Mouse (Mus musculus): ENCODE measurements around the gene Tbck. TPM values are rescaled to one million over a fixed set of nuclear protein-coding genes. Genes with fewer than 3 reads are reported as not detected.

Tbck gene
- polyA plus RNA-seq, 1 experiment: 3.3 TPM

DNA sequence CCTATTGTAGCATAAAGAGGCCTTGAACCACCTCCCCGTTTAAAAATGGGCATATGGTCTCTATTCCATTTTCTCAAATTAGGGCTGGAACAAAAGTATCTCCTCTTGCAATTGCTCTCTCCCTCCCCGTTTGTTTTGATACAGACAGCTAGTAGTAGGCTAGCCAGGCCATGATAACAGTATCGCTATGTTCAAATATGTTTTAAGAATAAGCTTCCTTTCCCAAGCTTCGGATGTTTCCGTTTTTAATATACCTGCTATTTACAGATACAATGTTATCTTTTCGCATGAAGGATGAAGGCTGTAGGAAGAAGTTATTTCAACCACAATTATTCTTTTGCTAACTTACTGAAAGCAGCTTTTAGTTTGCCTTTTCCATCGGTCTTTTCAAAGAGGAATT is 34.6 kb upstream of the Tbck start:
- no peaks in the 10 kb centered on the region for H3K79me2 ChIP-seq (ENCODE audit: control insufficient read depth, insufficient read depth)
- no peak overlapping the region for H3K4me3 ChIP-seq
- no peak overlapping the region for H3ac ChIP-seq (ENCODE audit: control insufficient read depth, insufficient read length)
- H3K4me2 ChIP-seq (ENCODE audit: low read depth): no peak overlapping the region
- TF ChIP-seq CEBPB (IDR thresholded peaks at IDR 0.05; ENCODE audit: insufficient read depth, poor library complexity, severe bottlenecking): no peak
- TF ChIP-seq MAX (IDR thresholded peaks at IDR 0.05; ENCODE audit: low read depth): no peak
- H3K36me3 ChIP-seq (ENCODE audit: control insufficient read depth, insufficient read depth): no peaks in the 10 kb centered on the region
- H3K27me3 ChIP-seq (ENCODE audit: control insufficient read depth, insufficient read depth, insufficient read length): no peaks in the 10 kb centered on the region

DNA sequence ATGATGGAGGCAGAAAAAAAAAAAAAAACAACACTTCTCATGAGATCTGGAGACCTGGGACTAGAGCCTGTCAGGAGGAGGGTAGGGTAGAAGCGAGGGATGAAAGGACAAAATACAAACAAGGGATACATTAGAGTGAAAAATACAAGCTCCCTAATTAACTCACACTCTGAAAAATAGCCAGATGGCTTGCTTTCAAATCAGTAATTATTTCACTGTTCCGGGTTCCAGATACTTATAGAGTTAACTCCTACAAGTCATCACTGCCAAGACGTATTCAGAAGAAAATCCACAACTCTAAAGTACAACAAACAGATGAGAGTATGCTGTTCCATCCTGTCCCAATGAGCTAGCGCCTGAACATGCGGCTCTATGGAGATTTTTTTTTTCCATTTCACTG is 33.8 kb upstream of the Tbck start:
- no peaks in the 10 kb centered on the region for H3K79me2 ChIP-seq (ENCODE audit: control insufficient read depth, insufficient read depth)
- H3K4me2 ChIP-seq (ENCODE audit: low read depth): no peak overlapping the region
- no peaks in the 10 kb centered on the region for H3K27me3 ChIP-seq (ENCODE audit: control insufficient read depth, insufficient read depth, insufficient read length)
- no peak overlapping the region for H3K4me3 ChIP-seq
- TF ChIP-seq POLR2A (IDR thresholded peaks at IDR 0.05; ENCODE audit: insufficient read length, low read depth): no peak
- no peak for TF ChIP-seq TCF12 (IDR thresholded peaks at IDR 0.05; ENCODE audit: insufficient read depth, poor library complexity, severe bottlenecking)
- no peak for TF ChIP-seq USF1 (IDR thresholded peaks at IDR 0.05; ENCODE audit: low read depth)
- TF ChIP-seq CEBPB (IDR thresholded peaks at IDR 0.05; ENCODE audit: insufficient read depth, poor library complexity, severe bottlenecking): no peak
- no peak for TF ChIP-seq POLR2AphosphoS2 (IDR thresholded peaks at IDR 0.05; ENCODE audit: insufficient read length, low read depth)
- TF ChIP-seq MYOG (IDR thresholded peaks at IDR 0.05; ENCODE audit: control insufficient read depth in 1 of 3, insufficient read depth in 1 of 3, insufficient read length in 2 of 3, low read depth in 2 of 3): no peak
- TF ChIP-seq TCF3 (IDR thresholded peaks at IDR 0.05; ENCODE audit: insufficient read length, low read depth): no peak
- TF ChIP-seq MAX (IDR thresholded peaks at IDR 0.05; ENCODE audit: low read depth): no peak
- no peak for TF ChIP-seq REST (IDR thresholded peaks at IDR 0.05; ENCODE audit: insufficient read depth, insufficient read length)
- no peak for TF ChIP-seq MYOD1 (IDR thresholded peaks at IDR 0.05; ENCODE audit: control insufficient read depth in 1 of 3, insufficient read length in 2 of 3, low read depth in 2 of 3)
- TF ChIP-seq E2F4 (IDR thresholded peaks at IDR 0.05; ENCODE audit: insufficient read depth): no peak
- TF ChIP-seq SRF (IDR thresholded peaks at IDR 0.05; ENCODE audit: control insufficient read depth, insufficient read length, low read depth): no peak
- no peaks in the 10 kb centered on the region for H3K36me3 ChIP-seq (ENCODE audit: control insufficient read depth, insufficient read depth)
- H3ac ChIP-seq (ENCODE audit: control insufficient read depth, insufficient read length): no peak overlapping the region

DNA sequence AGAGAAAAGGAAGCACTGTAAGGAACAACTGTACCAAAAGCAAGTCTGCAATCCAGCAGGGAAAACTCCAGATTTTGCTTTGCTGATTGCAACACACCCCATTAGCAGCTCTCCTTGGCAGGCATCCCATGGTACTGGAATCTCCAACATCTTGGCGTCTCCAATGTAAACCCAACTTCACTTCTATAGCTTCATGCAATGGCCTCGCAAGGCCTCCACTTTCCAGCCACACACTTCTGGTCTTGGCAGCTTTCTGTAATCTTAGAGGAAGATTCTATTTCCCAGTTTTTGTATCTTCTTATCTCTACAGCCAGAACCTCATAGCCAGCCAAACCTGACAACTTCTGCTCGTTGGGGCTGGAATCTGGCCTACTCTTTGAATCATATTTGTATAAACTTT is 32.2 kb upstream of the Tbck start:
- no peak for TF ChIP-seq CEBPB (IDR thresholded peaks at IDR 0.05; ENCODE audit: insufficient read depth, poor library complexity, severe bottlenecking)
- TF ChIP-seq E2F4 (IDR thresholded peaks at IDR 0.05; ENCODE audit: insufficient read depth): no peak
- no peak for TF ChIP-seq USF1 (IDR thresholded peaks at IDR 0.05; ENCODE audit: low read depth)
- TF ChIP-seq MYOD1 (IDR thresholded peaks at IDR 0.05; ENCODE audit: control insufficient read depth in 1 of 3, insufficient read length in 2 of 3, low read depth in 2 of 3): no peak
- TF ChIP-seq MYOG (IDR thresholded peaks at IDR 0.05; ENCODE audit: control insufficient read depth in 1 of 3, insufficient read depth in 1 of 3, insufficient read length in 2 of 3, low read depth in 2 of 3): no peak
- TF ChIP-seq SRF (IDR thresholded peaks at IDR 0.05; ENCODE audit: control insufficient read depth, insufficient read length, low read depth): no peak
- TF ChIP-seq TCF12 (IDR thresholded peaks at IDR 0.05; ENCODE audit: insufficient read depth, poor library complexity, severe bottlenecking): no peak
- no peak for TF ChIP-seq MAX (IDR thresholded peaks at IDR 0.05; ENCODE audit: low read depth)
- Histone ChIP-seq H3K36me3 (ENCODE audit: control insufficient read depth, insufficient read depth) (no peaks in the 10 kb centered on the region), H3ac (ENCODE audit: control insufficient read depth, insufficient read length) (no peak overlapping the region), H3K4me3 (no peak overlapping the region), H3K4me2 (ENCODE audit: low read depth) (no peak overlapping the region), H3K27me3 (ENCODE audit: control insufficient read depth, insufficient read depth, insufficient read length) (no peaks in the 10 kb centered on the region), H3K79me2 (ENCODE audit: control insufficient read depth, insufficient read depth) (no peaks in the 10 kb centered on the region)

DNA sequence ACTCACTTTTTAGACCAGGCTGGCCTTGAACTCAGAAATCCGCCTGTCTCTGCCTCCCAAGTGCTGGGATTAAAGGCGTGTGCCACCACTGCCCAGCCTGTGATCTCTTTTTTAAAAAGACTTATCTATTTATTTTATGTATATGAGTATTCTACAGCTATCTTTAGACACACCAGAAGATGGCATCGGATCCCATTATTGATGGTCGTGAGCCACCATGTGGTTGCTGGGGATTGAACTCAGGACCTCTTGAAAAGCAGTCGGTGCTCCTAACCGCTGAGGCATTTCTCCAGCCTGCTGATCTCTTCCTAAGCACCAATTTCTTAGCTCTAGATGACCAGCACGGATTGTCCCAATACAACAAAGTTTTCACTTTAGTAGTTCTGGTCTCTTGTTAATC is 30.0 kb upstream of the Tbck start:
- H3K27me3 ChIP-seq (ENCODE audit: control insufficient read depth, insufficient read depth, insufficient read length): no peaks in the 10 kb centered on the region

DNA sequence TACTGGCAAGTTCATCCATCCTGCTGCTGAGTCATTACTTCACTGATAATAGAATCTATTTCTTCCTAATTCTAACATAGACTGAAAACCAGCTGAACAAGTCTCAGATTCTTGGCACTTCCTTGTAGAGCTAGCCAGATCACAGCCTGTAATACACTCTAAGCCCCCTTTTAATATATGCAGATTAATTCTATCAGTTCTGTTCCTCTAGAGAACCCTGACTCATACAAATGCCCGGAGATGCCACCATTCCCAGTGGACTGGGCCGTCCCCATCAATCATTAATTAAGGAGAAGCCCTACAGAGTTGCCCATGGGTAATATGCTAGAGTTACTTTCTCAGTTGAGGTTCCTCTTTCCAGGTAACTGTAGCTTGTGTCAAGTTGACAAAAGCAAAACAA is 28.0 kb upstream of the Tbck start:
- H3K27me3 ChIP-seq (ENCODE audit: control insufficient read depth, insufficient read depth, insufficient read length): no peaks in the 10 kb centered on the region
- no peak overlapping the region for H3K4me2 ChIP-seq (ENCODE audit: low read depth)
- TF ChIP-seq MAX (IDR thresholded peaks at IDR 0.05; ENCODE audit: low read depth) (no peak), CEBPB (IDR thresholded peaks at IDR 0.05; ENCODE audit: insufficient read depth, poor library complexity, severe bottlenecking) (no peak), POLR2A (IDR thresholded peaks at IDR 0.05; ENCODE audit: insufficient read length, low read depth) (no peak), TCF12 (IDR thresholded peaks at IDR 0.05; ENCODE audit: insufficient read depth, poor library complexity, severe bottlenecking) (no peak), SRF (IDR thresholded peaks at IDR 0.05; ENCODE audit: control insufficient read depth, insufficient read length, low read depth) (no peak), POLR2AphosphoS2 (IDR thresholded peaks at IDR 0.05; ENCODE audit: insufficient read length, low read depth) (no peak), MYOD1 (IDR thresholded peaks at IDR 0.05; ENCODE audit: control insufficient read depth in 1 of 3, insufficient read length in 2 of 3, low read depth in 2 of 3) (no peak), REST (IDR thresholded peaks at IDR 0.05; ENCODE audit: insufficient read depth, insufficient read length) (no peak), TCF3 (IDR thresholded peaks at IDR 0.05; ENCODE audit: insufficient read length, low read depth) (no peak), USF1 (IDR thresholded peaks at IDR 0.05; ENCODE audit: low read depth) (no peak), MYOG (IDR thresholded peaks at IDR 0.05; ENCODE audit: control insufficient read depth in 1 of 3, insufficient read depth in 1 of 3, insufficient read length in 2 of 3, low read depth in 2 of 3) (no peak), E2F4 (IDR thresholded peaks at IDR 0.05; ENCODE audit: insufficient read depth) (no peak)
- H3K79me2 ChIP-seq (ENCODE audit: control insufficient read depth, insufficient read depth): no peaks in the 10 kb centered on the region
- no peak overlapping the region for H3ac ChIP-seq (ENCODE audit: control insufficient read depth, insufficient read length)
- peaks cover 15% of the 10 kb centered on the region for H3K36me3 ChIP-seq (ENCODE audit: control insufficient read depth, insufficient read depth)
- no peak overlapping the region for H3K4me3 ChIP-seq

More for the DNA sequence above, 30.0 kb upstream of the Tbck start:
- Histone ChIP-seq H3ac (ENCODE audit: control insufficient read depth, insufficient read length) (no peak overlapping the region), H3K4me2 (ENCODE audit: low read depth) (no peak overlapping the region), H3K36me3 (ENCODE audit: control insufficient read depth, insufficient read depth) (no peaks in the 10 kb centered on the region), H3K79me2 (ENCODE audit: control insufficient read depth, insufficient read depth) (no peaks in the 10 kb centered on the region), H3K4me3 (no peak overlapping the region)
- no peak for TF ChIP-seq REST (IDR thresholded peaks at IDR 0.05; ENCODE audit: insufficient read depth, insufficient read length)
- no peak for TF ChIP-seq TCF3 (IDR thresholded peaks at IDR 0.05; ENCODE audit: insufficient read length, low read depth)
- no peak for TF ChIP-seq MYOD1 (IDR thresholded peaks at IDR 0.05; ENCODE audit: control insufficient read depth in 1 of 3, insufficient read length in 2 of 3, low read depth in 2 of 3)
- TF ChIP-seq USF1 (IDR thresholded peaks at IDR 0.05; ENCODE audit: low read depth): no peak
- TF ChIP-seq POLR2A (IDR thresholded peaks at IDR 0.05; ENCODE audit: insufficient read length, low read depth): no peak
- no peak for TF ChIP-seq TCF12 (IDR thresholded peaks at IDR 0.05; ENCODE audit: insufficient read depth, poor library complexity, severe bottlenecking)
- TF ChIP-seq MAX (IDR thresholded peaks at IDR 0.05; ENCODE audit: low read depth): no peak
- no peak for TF ChIP-seq CEBPB (IDR thresholded peaks at IDR 0.05; ENCODE audit: insufficient read depth, poor library complexity, severe bottlenecking)
- TF ChIP-seq E2F4 (IDR thresholded peaks at IDR 0.05; ENCODE audit: insufficient read depth): no peak
- no peak for TF ChIP-seq MYOG (IDR thresholded peaks at IDR 0.05; ENCODE audit: control insufficient read depth in 1 of 3, insufficient read depth in 1 of 3, insufficient read length in 2 of 3, low read depth in 2 of 3)
- no peak for TF ChIP-seq SRF (IDR thresholded peaks at IDR 0.05; ENCODE audit: control insufficient read depth, insufficient read length, low read depth)
- no peak for TF ChIP-seq POLR2AphosphoS2 (IDR thresholded peaks at IDR 0.05; ENCODE audit: insufficient read length, low read depth)
